Mouse (Mus musculus): ENCODE measurements around the gene Zfp982.
"Not testable (repeated sequence)": the region's sequence is repeated elsewhere in the genome, so short reads cannot be mapped to it uniquely, and the experiment has no call there.

Zfp982 gene

GRCm38 (mm10) chr4:147559096-147559495 is 66.9 kb downstream of the Zfp982 start:
- not testable (repeated sequence) for DNase-seq (ENCODE audit: low spot score in 2 of 2)

All from spleen, postnatal 36 days (tissue).